Mouse (Mus musculus) embryonic facial prominence, embryonic 11.5 days (tissue): ENCODE measurements around the gene Arfip2. TPM values are rescaled to one million over a fixed set of nuclear protein-coding genes. Genes with fewer than 3 reads are reported as not detected.

Experiments used
- ATAC-seq: fragments of 200-750 bp; cut with Nextera tagmentation; replicated peaks from 2 replicates; pipeline ENCODE4 v1.8.0; 2017; ENCODE audit warnings: low read depth; ENCODE audit not compliant: insufficient number of reproducible peaks, low FRiP score, low TSS enrichment
- DNase-seq: peaks from one replicate; pipeline ENCODE4 v3.0.0-alpha.2; 2015; ENCODE audit warnings: low spot score
- H3K27ac ChIP-seq: fragments of 300-500 bp; sonication (generic); replicated peaks from 2 replicates; pipeline ENCODE4 v1.5.1; 2014; ENCODE audit warnings: mild to moderate bottlenecking, low read depth, low read length, control low read depth
- H3K27me3 ChIP-seq: fragments of 300-500 bp; sonication (generic); 2 replicates; pipeline ENCODE4 v1.6.1; 2014; ENCODE audit warnings: mild to moderate bottlenecking, low read length, moderate library complexity, mixed read lengths; ENCODE audit not compliant: control insufficient read depth, insufficient read depth
- H3K36me3 ChIP-seq: fragments of 300-500 bp; sonication (generic); replicated peaks from 2 replicates; pipeline ENCODE4 v1.6.1; 2014; ENCODE audit warnings: low read depth, mild to moderate bottlenecking, low read length, moderate library complexity, mixed read lengths; ENCODE audit not compliant: control insufficient read depth, insufficient read depth
- H3K4me1 ChIP-seq: fragments of 300-500 bp; sonication (generic); 2 replicates; pipeline ENCODE4 v1.6.1; 2014; ENCODE audit warnings: low read length, mixed read lengths; ENCODE audit not compliant: control insufficient read depth, insufficient read depth
- H3K4me2 ChIP-seq: fragments of 300-500 bp; sonication (generic); 2 replicates; pipeline ENCODE4 v1.6.1; 2014; ENCODE audit warnings: low read depth, mild to moderate bottlenecking, control low read depth, low read length, moderate library complexity
- H3K4me3 ChIP-seq: fragments of 300-500 bp; sonication (generic); 2 replicates; pipeline ENCODE4 v1.5.1; 2014; ENCODE audit warnings: low read depth, low read length, control low read depth
- H3K9ac ChIP-seq: fragments of 300-500 bp; sonication (generic); replicated peaks from 2 replicates; pipeline ENCODE4 v1.6.1; 2014; ENCODE audit warnings: mild to moderate bottlenecking, control low read depth, low read length
- H3K9me3 ChIP-seq: fragments of 300-500 bp; sonication (generic); replicated peaks from 2 replicates; pipeline ENCODE4 v1.6.1; 2016; ENCODE audit warnings: mild to moderate bottlenecking, low read length, inconsistent platforms, mixed read lengths; ENCODE audit not compliant: control insufficient read depth
- WGBS: fragments of 180-500 bp; shearing (Covaris S2); extraction: QIAGEN DNeasy Blood & Tissue Kit; methylation state at CpG from one replicate; pipeline ENCODE4 v1.1.7; 2014; 5-methylcytosine and 5-hydroxymethylcytosine counted together
- polyA plus RNA-seq: library from polyadenylated mRNA; unstranded; fragments of >200 nt; fragmentation: Nextera tagmentation; extraction: Ambion mirVana; gene quantifications from 2 replicates; pipeline ENCODE4 v1.2.1, GENCODE M21; 2014

Gene Arfip2
- polyA plus RNA-seq, 1 experiment from 2014 or later, result 76.3 TPM

DNA sequence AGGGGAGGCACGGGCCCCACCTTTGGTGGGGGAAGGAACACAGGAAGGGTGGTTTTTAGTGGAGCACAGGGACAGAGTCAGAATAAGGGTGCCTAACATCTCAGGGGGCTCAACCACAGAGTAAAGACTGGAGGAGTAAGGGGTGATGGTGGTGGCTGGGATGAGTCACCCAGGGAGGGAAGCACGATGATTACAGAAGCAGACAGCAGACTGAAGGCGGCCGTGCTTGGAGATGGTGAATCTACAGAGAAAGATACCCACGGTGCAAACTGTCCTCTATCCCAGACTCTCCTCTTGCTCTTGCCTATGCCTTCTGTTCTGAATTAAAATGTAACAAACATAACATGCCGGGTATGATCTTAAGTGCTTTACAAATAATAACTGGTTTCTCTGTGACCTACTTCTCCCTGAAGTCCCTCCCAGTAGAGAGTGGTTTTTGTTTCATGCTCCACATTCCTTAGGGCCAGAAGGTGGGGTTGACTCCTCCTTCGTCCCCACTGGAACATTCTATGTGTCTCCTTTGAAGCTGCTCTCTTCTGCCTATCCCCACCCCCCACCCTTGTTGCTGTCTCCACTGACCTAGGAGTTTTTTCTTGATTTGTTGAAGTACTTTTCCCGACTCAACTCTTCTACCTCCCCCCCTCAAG is 18.4 kb downstream of the Arfip2 start:
- no peak for ATAC-seq
- no peak overlapping the region for H3K9ac ChIP-seq
- no peak for DNase-seq
- no peaks in the 10 kb centered on the region for H3K4me1 ChIP-seq
- H3K27me3 ChIP-seq, result no peaks in the 10 kb centered on the region
- no peak overlapping the region for H3K4me2 ChIP-seq
- no peaks in the 10 kb centered on the region for H3K9me3 ChIP-seq
- 79% methylated on average over 8 of the region's 8 CpGs for WGBS
- H3K4me3 ChIP-seq, result no peak overlapping the region
- no peaks in the 10 kb centered on the region; the same call in 1 of the 2 replicates for H3K36me3 ChIP-seq
- H3K27ac ChIP-seq, result no peak overlapping the region

DNA sequence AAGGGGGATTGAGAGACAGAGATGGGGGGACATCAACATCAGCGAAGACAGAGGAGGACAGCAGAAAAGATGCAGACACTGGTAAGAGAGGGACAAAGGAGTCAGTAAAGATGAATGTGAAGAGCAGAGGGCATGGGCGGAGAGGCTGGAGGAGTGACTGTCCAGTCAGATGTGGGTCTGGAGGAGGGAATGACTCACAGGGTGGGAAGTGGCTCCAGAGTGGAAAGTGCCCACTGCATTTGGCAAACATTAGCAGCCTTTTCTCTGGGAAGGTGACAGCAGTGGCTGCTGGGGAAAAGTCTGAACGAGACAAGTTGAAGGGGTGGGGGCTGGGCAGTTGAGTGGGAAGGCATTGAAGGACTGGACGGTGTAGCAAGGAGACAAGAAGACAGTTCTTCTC is 19.2 kb downstream of the Arfip2 start:
- no peaks in the 10 kb centered on the region; the same call in 1 of the 2 replicates for H3K36me3 ChIP-seq
- 76% methylated on average over 4 of the region's 4 CpGs for WGBS

DNA sequence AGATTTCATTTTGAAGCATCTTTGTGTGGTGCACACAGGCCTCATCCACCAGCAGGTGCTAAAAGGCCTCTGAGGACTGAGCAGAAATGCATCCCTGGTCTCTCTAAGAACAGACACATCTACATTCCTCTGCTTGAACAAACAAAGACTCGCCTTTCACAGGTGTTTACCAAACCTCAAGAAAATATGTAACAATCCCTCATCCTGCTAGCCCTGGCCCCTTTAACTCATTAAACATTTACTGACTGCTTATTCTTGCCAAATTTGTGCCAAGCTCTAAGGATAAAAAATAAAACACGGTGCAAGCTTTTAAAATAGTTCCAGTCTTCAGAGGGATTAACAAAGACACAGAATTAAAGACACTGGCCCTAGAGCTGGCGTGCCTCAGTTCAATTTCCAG is 20.5 kb downstream of the Arfip2 start:
- 83% methylated on average over 3 of the region's 3 CpGs for WGBS
- Histone ChIP-seq H3K4me3 (no peak overlapping the region), H3K9ac (no peak overlapping the region), H3K27me3 (no peaks in the 10 kb centered on the region), H3K9me3 (no peaks in the 10 kb centered on the region), H3K27ac (no peak overlapping the region), H3K4me1 (no peaks in the 10 kb centered on the region), H3K36me3 (no peaks in the 10 kb centered on the region; the same call in 1 of the 2 replicates), H3K4me2 (no peak overlapping the region)
- ATAC-seq, result no peak
- no peak for DNase-seq

More for the DNA sequence above, 19.2 kb downstream of the Arfip2 start:
- H3K4me1 ChIP-seq, result no peaks in the 10 kb centered on the region
- ATAC-seq, result no peak
- H3K4me3 ChIP-seq, result no peak overlapping the region
- H3K9ac ChIP-seq, result no peak overlapping the region
- no peak for DNase-seq
- H3K27me3 ChIP-seq, result no peaks in the 10 kb centered on the region
- no peaks in the 10 kb centered on the region for H3K9me3 ChIP-seq
- H3K27ac ChIP-seq, result no peak overlapping the region
- no peak overlapping the region for H3K4me2 ChIP-seq

DNA sequence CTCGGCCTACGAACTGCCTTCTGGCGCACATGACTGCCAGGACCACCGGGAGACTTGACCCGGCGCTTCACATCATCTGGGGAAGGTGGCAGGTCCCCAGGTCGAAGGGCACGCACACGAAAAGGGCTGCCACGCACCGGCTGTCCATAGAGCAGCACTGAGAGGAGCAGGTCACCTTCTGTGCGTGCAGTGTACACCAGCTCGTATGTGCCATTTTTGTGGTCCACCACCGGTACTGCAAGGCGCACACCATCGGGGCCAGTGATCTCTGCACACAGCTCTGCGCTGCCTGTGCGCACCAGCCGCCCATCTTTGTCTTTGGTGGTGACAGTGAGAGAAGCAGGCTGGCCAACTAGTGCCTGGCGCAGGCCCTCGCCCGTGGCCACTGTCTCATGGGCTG is 22.4 kb downstream of the Arfip2 start:
- Histone ChIP-seq H3K4me3 (no peak overlapping the region), H3K4me2 (no peak overlapping the region), H3K27me3 (no peaks in the 10 kb centered on the region), H3K9ac (no peak overlapping the region), H3K9me3 (no peaks in the 10 kb centered on the region), H3K4me1 (no peaks in the 10 kb centered on the region), H3K27ac (no peak overlapping the region), H3K36me3 (peaks cover 2% of the 10 kb centered on the region)
- no peak for ATAC-seq
- no peak for DNase-seq
- WGBS, result 92% methylated on average over 22 of the region's 22 CpGs

DNA sequence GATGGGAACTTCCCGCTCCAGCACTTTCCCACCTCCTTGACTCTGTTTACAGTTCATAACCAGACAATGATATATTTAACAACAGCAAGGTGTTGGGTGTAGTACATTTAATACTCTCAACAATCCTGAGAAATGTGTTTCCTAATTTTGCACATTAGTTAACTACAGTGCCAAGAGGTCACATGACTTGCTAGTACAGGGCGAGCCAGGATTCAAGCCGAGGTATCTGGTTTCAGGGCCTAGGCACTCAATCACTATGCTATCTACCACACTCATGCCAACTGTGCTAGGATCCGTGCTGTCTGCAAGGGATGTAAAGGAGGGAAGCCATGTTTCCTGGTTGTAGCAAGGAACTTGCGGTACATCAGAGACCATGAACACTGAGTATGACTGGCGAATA is 23.7 kb downstream of the Arfip2 start:
- no peak overlapping the region for H3K4me2 ChIP-seq
- no peak for ATAC-seq
- 86% methylated on average over 6 of the region's 6 CpGs for WGBS
- H3K27ac ChIP-seq, result no peak overlapping the region
- H3K4me1 ChIP-seq, result no peaks in the 10 kb centered on the region
- H3K4me3 ChIP-seq, result no peak overlapping the region
- no peak overlapping the region for H3K9ac ChIP-seq
- peaks cover 3% of the 10 kb centered on the region for H3K36me3 ChIP-seq
- H3K27me3 ChIP-seq, result no peaks in the 10 kb centered on the region
- no peaks in the 10 kb centered on the region for H3K9me3 ChIP-seq
- DNase-seq, result no peak

DNA sequence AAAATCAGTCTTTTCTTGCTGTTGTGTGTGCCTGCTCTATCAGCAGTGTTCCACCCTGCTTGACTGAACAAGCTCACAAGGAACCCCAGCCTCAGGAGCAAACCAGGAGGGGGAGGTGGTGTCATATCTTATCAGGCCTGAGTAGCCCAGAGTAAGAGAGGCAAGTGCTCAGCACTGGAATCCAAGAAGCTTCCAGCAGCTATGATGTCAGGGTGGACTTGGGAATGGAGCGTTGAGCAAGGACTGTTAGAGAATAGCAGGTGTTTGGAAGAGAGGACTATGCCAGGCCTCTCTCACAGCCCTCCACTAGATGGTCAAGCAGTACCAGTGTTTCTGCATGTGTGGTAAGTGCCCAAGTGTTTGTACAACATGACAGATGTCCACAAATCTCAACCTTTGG is 24.5 kb downstream of the Arfip2 start:
- DNase-seq, result no peak
- ATAC-seq, result no peak
- peaks cover 7% of the 10 kb centered on the region for H3K36me3 ChIP-seq

DNA sequence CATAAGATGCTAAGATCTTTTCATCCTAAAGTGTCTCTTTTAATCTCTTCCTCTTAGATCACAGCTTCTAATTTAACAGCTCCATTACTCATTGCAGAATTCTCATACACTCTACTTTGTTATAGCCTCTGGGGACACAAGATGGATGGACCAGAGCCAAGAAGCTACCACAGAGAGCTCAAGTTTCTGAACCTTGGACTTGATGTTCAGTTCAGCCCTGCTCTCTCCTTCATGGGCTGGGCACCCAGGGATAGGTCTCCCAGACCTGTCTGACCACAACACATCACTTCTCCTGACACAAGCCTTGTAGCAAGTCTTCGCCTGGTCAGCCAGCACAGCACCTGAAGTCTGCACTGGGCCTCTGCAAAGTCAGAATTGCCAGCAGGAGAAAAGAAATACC is 25.8 kb downstream of the Arfip2 start:
- Histone ChIP-seq H3K4me1 (no peaks in the 10 kb centered on the region), H3K9me3 (no peaks in the 10 kb centered on the region), H3K4me3 (no peak overlapping the region), H3K4me2 (no peak overlapping the region), H3K9ac (no peak overlapping the region), H3K27ac (no peak overlapping the region), H3K27me3 (no peaks in the 10 kb centered on the region), H3K36me3 (peaks cover 10% of the 10 kb centered on the region)
- ATAC-seq (no peak), DNase-seq (no peak)
- 91% methylated on average over 1 of the region's 1 CpGs for WGBS

More for the DNA sequence above, 24.5 kb downstream of the Arfip2 start:
- no peak overlapping the region for H3K9ac ChIP-seq
- no peak overlapping the region for H3K4me2 ChIP-seq
- no peak overlapping the region for H3K4me3 ChIP-seq
- WGBS, result 89% methylated on average over 1 of the region's 1 CpGs
- H3K27me3 ChIP-seq, result no peaks in the 10 kb centered on the region
- H3K27ac ChIP-seq, result no peak overlapping the region
- no peaks in the 10 kb centered on the region for H3K9me3 ChIP-seq
- no peaks in the 10 kb centered on the region for H3K4me1 ChIP-seq

DNA sequence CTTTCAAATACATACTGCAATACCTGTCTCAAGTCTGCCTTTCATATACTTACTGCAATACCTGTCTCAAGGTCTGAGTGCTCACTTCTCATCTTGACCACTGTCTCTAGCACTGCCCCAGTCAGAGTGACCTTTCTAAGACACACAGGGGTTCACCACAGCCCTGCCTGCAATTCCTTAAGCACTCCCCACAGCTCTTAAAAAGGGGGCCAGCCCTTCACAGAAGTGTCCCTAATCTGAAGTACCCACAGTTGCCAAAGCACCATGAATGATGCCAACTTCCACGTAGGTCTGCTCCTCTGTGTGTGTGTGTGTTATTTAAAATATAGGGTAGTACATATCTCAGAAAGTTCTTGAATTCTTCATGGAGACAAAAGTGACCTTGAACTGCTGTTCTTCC is 28.4 kb downstream of the Arfip2 start:
- H3K4me2 ChIP-seq, result no peak overlapping the region
- no peaks in the 10 kb centered on the region for H3K4me1 ChIP-seq
- no peak overlapping the region for H3K27ac ChIP-seq
- H3K27me3 ChIP-seq, result no peaks in the 10 kb centered on the region
- no peak for ATAC-seq
- peaks cover 10% of the 10 kb centered on the region for H3K36me3 ChIP-seq
- DNase-seq, result no peak
- H3K9ac ChIP-seq, result no peak overlapping the region
- 83% methylated on average over 1 of the region's 1 CpGs for whole genome bisulfite sequencing
- no peak overlapping the region for H3K4me3 ChIP-seq
- no peaks in the 10 kb centered on the region for H3K9me3 ChIP-seq
